Mouse (Mus musculus) B cell, adult 2 months (primary cell): ENCODE data around the gene Trpc2.
A peak's percentile ranks its signal among the peaks of the same experiment; 100 is the strongest.

ENCODE experiments used
- DNase-seq, 2 experiments: peaks; one replicate each; pipeline ENCODE4 v3.0.0; 2022

The Trpc2 gene

DNA sequence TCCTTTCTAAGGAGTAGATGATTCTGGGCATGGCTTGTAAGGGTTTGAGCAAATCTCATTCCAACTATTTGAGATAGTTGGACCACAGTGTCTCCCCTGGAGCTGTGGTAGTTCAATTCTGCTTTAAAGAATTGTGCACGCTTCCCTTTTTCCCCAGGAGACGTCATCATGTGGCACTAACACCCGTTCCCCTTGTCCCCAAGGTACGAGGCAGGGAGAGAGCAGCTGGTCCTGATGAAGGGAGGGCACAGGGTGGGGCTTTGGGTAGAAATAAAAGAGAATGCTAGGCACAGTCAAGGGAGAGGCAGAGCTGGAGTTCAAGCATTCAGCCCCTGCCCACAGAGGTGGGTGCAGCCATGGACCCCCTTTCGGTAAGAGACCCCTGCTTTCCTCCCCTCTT, at the start of gene Trpc2:
Gene Trpc2, plus strand, starts transcription at position 301 of the 400 bp plus-strand sequence.
- DNase-seq = no peak

DNA sequence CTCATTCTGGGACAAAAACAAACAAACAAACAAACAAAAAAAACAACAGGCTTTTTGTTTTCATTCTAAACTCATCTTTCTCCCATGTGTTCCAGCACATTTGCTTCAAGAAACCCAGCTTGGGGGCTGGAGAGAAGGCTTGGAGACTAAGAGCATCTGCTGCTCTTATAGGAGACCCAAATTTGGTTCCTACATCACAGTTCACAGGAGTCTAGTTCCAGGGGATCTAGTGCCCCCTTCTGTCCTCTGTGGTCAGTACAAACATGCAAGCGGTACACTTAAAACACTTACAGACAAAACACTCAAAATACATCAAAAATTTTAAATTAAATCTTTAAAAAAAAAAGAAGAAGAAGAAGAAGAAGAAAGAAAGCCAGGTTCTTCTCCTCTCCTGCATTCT, 48.0 kb upstream of the Trpc2 start:
- peak; percentile 8 to 22 for DNase-seq

DNA sequence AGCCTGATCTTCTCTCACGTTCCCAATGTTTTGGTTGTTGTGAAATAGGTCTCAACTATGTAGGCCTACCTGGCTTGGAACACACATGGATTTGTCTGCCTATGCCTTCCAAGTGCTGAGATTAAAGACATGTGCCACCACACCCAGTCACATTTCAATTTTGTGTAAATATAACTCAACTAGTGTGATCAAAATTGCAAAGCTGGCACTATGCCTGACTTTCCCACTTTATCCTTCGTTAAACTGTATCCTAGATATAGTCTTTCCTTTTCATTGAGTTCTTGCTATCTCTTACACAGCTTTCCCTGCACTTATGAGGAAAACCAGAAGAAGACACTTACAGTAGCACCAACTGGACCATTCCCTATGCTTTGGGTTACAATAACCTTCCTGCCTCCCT, 47.4 kb upstream of the Trpc2 start:
- no peak for DNase-seq

DNA sequence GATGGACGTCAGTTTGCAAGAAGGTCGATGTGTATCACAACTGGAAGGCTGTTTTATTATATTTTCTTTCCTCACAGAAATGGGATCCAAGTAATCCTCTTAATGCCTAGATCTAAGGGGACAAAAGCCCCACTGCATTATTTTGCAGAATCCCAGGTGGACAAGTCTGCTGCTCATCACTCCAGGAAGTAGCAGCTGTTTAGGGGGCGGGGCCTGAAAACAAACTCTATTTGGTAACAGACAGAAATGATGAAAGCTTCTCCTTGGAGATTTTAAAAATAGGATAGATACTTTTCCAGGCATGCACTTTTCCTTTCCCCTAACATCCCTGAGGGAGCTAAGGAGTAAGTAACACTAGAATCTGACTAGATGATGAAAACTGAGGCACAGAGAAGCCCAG, 45.6 kb upstream of the Trpc2 start:
- no peak for DNase-seq

DNA sequence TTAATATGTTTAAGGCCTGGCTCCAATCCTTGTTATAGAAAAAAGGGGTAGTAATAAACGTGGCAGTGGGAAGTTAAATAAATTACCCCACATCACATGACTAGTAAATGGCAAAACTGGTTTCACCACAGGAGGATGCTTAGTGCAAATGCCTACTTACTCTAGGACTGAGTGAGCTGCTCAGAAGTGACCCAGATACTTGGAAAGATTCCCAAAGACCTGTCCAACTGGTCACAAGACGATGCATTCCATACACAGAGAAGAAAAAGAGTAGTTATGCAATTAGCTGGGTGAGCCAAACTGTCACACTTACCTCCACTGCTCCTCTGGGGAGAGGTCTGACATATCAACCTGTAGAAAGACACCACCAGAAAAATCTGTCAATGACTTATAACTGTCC, 40.6 kb upstream of the Trpc2 start:
- DNase-seq = no peak

DNA sequence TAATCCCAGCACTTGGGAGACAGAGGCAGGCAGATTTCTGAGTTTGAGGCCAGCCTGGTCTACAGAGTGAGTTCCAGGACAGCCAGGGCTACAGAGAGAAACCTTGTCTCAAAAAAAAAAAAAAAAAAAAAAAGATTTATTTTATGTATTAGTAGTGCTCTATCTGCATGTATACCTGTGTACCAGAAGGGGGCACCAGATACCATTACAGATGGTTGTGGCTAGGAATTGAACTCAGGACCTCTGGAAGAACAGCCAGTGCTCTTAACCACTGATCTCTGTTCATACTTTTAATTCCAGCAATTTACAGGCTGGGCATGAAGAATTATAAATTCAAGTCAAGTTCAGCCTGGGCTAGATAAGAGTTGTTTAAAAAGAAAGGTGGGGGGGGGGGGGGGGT, 34.4 kb upstream of the Trpc2 start:
- peak; percentile 12 to 31 for DNase-seq

DNA sequence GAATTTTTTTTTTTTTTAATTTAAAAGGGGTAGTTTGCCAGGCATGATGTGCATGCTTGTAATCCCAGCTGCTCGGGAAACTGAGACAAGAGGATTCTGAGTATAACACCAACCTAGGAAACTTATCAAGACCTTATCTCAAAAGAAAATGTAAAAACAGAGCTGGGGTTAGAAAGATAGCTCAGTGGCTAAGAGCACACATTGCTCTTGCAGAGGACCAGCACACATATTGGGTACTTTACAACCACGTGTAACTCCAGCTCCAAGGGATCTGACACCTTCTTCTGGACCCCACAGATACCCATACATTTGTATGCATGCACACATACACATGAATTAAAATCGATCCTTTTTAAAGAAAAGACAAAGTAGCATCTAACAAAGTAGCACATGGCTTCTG, 21.6 kb upstream of the Trpc2 start:
- no peak for DNase-seq

DNA sequence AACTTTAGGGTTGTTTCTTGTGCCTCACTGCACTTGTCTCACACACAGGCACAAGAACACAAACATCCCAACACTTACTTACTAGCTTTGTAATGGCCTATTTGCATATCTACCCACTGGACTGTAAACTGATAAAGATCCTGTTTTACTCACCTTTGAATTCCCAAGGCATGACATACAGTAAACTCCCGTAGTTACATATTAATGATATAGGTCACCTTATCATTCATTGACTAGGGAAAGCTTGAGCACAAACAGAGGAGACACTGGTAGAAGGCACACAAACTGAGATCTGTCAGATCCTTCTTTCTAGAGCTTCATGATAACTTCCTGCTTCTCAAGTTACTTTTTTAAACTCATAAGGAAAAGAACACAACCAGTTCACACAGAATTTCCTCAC, 20.7 kb upstream of the Trpc2 start:
- DNase-seq = no peak

DNA sequence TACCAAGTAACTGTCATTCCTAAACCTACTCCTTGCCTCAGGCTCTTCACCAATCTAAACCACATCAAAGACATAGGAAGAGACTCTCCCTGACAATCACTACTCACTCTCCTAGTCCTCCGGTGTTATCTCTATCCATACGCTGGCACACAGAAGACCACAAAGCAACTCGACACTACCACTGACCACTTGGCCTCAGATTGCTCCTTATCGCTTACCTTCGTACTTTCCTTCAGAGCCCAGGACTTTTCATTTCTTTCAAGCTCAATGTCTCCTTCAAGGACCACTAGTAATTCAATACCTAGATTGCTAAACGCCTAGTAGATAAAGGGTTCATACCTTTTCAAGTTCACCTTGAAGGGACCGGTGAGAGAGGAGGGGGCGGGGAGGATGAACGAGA, 19.0 kb upstream of the Trpc2 start:
- no peak for DNase-seq

DNA sequence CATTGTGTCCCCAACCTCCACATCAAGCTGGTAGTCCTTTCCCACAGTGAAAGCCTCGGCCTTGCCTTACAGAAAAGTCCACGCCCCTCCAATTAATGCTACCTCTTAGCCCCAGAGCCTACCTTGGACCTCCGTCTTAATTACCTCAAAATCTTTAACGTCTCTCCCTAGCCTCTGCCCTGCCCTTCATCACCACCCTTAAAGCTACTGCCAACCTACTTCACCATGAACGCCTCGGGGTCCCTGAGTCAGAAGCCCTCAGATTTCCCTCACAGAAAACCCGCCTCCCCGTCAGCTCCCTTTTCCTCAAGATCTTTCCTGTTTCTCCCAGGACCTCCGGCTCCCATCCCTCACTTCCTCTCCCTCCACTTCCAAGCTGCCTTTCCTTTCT, 18.3 kb upstream of the Trpc2 start:
- no peak for DNase-seq

DNA sequence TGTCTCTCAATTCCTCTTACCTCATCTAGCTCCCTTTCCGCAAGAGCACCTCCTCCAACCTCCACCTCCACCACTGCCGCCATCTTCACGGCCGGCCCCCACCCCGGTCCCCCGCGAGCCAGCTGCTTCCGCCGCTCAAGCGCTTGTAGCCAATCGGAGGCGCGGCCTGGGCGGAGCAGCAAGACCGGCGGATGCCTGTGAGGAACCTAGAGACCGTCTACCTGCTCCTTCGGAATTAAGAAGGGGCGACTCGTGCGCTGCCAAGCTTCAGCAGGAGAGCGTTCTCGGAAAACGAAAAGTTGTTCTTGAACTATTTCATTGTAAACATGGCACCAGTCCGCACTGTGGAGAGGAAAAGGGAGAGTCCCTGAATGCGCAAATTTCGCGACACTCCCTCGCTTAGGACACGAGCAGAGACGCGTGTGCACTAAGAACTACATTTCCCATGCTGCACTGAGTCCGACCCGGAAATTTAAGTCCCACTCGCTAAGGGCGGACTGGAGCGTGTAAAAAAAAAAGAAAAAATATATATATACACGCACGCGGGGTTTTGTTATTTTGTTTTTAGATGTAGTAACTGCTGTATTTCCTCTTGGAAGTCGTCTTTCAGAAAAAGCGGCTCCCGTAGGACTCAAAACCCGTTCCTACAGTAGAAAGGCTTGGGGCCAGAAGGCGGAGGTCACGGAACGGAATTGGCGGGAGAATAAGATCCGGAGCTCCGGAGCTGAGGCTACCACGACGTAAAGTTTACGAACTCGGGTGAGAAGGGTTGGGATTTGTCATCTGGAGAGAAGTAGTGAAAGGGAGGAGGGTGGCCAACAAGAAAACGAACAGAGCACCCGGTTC, 17.6 kb upstream of the Trpc2 start, which contains the start of the genes Rnf121, Xndc1 and Xntrpc:
Gene Rnf121, minus strand, starts transcription at position 424 of the 846 bp plus-strand sequence.
Gene Xndc1, plus strand, starts transcription at position 466 of the 846 bp plus-strand sequence.
Gene Xntrpc, plus strand, starts transcription at position 668 of the 846 bp plus-strand sequence.
- DNase-seq = peak; percentile 92 to 93

DNA sequence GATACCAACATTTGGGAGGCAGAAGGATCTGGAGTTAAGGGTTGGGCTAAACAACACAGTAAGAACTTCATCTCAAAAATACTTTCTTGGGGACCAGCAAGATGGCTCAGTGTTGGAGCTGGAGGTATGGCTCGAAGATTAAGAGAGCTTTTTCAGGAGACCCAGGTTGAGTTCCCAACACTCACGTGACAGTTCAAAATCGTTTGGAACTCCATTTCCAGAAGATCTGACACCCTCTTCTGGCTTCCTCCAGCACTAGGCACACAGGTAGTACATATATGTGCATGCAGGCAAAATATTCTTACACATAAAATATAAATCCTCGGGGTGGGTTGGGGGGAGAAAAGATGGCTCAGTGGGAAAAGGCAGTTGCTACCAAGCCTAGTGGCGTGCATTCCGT, 16.6 kb upstream of the Trpc2 start:
- no peak for DNase-seq

DNA sequence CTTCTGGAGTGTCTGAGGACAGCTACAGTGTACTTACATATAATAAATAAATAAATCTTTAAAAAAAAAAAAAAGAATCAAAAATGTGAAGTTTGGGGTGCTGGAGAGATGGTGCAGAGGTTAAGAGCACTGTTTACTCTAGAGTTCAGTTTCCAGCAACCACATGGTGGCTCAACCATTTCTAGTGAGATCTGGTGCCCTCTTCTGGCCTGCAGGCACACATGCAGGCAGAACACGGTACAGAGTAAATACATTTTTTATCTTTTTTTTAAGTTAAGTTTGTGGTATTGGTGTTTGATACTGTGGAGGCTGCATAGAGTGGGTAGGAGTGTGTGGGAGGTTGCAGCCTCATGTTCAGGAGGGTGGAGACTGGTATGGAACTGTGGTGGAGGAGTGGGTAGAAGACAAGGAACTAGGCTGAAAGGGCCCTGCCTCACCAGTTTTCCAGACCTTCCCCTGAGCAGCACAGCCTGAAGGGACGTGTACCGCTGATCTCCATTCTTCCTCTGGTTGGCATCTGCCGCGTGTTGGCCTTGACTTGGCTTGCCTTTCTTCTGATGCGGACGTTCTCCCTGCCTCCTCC, 6.1 kb upstream of the Trpc2 start:
- peak; percentile 61 to 63 for DNase-seq

DNA sequence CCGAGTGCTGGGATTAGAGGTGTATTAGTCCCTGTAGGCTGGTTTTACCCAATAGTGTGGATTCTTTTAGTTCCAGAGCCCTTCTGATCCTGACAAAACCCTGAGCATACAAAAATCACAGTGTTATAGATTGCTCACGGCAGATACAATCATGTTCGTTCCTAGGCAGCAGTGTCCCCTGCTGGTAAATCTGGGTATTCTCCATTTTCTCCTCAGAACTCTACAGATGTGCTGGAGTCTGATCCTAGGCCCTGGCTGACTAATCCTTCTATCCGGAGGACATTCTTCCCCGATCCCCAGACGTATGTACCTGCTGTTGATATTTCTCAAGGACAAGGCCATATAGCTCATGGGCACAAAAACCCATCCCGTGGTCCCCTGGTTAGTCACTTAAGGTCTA, 4.4 kb upstream of the Trpc2 start:
- DNase-seq = peak; percentile 40 to 41

DNA sequence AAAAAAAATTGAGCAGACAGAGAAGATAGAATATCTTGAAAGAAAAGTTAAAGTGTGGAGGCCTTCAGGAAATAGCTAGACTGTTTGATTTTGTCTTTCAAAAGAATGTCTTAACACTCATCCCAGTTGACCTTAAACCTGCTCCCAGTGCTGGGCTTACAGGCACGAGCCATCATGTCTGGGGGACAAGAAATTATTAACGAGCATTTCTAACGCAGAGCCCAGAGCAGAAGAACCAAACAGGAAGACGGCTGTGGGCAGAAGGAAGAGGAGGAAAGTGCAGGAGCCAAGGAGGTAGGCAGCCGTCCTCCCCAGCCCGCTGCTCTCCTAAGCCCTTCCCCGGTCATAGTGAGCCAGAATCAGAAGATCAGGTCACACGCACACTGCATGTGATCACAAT, 2.6 kb upstream of the Trpc2 start:
- no peak for DNase-seq

DNA sequence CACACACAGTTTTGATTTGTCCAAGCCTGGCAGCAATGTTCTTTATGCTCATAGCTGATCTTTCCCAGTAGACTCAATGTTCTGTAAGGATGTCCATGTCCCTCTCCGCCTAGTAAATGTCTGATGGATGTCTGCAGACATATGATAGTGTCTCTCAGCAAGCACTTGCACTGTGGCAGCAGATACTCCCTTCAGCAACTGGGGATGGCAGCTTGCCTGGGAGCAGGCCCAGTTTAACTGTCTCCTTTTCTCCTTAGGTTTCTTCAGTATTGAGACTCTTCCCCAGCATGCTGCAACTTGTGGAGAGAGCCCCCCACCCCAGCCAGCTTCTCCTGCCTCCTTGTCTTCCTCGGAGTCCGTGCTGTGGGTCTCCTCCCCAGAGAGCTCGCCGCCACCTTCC, 1.1 kb upstream of the Trpc2 start:
- no peak for DNase-seq

DNA sequence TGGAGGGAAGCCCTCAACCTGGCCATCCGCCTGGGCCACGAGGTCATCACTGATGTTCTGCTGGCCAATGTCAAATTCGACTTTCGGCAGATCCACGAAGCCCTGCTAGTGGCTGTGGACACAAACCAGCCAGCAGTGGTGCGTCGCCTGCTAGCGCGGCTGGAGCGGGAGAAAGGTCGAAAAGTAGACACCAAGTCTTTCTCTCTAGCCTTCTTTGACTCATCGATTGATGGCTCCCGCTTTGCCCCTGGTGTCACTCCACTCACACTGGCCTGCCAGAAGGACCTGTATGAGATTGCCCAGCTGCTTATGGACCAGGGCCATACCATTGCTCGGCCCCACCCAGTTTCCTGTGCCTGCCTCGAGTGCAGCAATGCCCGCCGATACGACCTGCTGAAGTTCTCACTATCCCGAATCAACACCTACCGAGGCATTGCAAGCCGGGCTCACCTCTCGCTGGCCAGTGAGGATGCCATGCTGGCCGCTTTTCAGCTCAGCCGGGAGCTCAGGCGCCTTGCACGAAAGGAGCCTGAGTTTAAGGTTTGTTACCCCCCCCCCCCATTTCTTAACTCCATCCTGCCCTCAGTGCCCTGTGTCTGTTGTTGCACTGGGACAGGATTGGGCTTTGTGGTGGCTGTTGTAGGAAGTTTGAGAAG, 1.3 kb downstream of the Trpc2 start:
- no peak for DNase-seq

DNA sequence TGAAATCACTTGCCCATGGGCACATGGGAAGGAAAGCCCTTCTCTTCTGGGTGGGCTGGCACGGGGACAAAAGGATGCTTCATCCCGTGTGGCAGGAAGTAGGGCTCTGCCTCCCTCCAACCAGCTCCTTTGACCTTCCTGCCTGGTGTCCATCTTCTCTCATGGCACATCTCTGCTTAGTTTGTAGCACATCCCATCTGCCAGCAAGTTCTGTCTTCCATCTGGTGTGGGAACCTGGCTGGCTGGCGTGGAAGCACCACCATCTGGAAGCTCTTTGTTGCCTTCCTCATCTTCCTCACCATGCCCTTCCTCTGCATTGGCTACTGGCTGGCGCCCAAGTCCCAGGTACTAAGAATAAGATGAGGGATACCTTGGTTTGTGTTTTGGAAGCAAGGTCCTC, 4.4 kb downstream of the Trpc2 start:
- no peak for DNase-seq

DNA sequence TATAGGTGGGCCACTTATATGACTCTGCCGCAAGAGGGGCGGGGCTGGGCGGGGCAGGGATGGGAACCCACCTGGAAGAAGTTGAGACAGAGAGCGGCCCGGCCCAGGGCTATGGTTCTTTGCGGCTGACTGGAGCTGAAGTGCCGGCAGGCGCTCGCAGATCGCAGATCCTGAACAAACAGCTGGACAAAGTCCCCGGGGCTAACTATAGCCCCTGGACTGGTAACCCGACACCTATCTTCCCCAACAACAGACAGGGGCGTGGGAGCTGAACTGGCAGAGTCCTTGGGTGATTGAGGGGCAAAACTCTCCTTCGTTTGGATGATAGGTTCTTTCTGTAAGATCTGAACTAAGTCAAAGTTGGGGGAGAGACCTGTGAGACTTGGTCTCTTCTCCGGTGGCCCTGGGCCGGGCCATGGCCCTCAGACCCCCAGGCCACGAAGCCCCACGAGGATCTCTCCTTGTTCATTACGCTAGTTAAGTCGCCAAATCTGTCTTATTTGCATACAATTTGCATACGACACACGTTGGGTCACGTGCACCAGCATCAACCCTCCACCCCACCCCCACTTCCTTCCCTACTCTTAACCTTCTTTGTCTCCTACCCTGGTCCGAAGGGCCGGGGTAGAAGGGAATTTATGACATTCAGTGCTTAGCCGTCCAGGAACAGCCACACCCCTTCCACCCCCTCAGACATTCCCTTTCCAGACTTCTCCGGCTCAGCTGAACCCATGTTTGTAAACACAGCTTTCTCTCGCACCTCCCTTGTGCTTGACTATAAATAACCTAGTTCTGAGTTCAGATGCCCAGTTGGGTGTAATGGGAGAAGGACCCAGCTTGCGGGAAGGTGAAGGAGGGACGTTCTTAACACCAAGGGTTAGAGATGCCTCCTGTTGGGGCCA, 17.1 kb downstream of the Trpc2 start:
- peak; percentile 75 to 80 for DNase-seq

DNA sequence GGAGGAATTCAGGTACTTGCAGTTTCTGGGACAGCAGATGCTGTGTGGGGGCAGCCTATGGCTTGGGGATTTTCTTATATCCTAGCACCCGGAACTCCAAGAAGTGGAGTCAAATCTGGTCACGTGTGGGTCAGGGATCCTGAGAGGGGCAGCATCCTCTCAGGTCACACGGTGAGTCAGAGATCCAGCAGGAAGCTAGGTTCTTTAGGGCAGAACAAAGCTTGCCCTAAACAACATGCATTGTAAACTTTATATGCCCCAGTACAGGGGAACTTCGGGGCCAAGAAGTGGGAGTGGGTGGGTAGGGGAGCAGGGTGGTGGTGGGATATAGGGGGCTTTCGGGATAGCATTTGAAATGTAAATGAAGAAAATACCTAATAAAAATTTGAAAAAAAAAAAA, 18.0 kb downstream of the Trpc2 start:
- DNase-seq = no peak

DNA sequence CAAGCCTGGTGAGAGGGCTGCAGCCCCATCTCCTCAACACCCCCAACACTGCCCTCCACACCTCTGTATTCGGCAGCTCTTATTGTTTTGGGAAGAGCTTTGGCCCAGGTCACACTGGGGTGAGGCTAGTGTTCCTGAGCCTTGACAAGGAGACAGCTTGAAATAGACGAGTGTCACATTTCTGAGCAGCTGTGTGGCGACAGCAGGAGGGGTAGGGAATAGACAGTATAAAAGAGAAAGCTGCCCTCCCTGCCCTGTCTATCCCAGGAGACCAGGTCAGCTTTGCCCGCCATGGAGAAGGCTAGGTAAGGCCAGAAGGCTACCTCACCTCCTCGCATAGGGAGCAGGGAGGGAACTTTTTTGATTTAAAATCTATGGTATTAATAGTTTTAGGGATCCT, 18.6 kb downstream of the Trpc2 start, which contains the start of gene Art1:
Gene Art1, plus strand, starts transcription at position 257 of the 400 bp plus-strand sequence.
- DNase-seq = no peak

DNA sequence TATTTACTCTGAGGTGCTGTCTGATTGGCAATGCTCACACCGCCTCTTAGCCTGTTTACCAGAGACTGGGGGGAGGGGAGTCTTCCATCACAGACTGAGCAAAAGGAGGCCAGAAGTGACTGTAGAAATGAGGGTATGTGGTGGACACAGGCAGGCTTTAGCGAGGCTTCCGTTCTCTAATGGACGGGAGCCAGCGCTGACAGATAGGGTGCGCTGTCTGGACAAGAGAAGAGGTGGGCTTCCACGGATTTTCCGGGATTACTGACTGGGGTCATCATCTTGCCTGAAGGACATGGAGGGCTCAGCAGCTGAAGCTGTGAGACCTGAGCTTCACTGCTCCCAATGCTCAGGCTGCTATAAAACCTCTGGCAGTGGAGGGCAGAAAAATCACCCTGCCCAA, 19.3 kb downstream of the Trpc2 start:
- DNase-seq = no peak

DNA sequence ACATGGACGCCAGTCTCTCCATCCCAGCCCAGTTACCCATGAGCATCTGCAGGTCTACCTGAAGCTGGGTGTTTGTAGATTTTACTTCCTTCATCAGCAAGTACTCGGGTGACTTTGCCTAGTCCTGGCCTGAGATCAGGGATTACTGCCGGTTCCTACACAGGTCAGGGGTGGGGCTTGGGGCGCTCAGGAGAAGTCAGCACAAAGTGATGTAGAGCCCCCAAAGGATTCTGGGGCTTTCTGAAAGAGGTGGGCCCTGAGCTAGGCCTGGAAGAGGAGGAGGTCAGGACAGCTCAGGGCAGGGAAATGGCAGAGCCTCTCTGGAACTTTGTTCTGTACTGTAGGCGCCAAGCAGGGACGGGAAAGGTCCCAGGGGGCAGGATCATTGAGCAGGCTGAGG, 19.8 kb downstream of the Trpc2 start:
- no peak for DNase-seq
